Mouse (Mus musculus) intestine, postnatal 0 days (tissue): ENCODE results near the gene Timm22. TPM values are rescaled to one million over a fixed set of nuclear protein-coding genes. Genes with fewer than 3 reads are reported as not detected.

Source experiments
- ATAC-seq: fragments of 200-750 bp; cut with Nextera tagmentation; 2 replicates; pipeline ENCODE4 v1.8.0; 2017; ENCODE audit warnings: mild to moderate bottlenecking, moderate TSS enrichment, moderate library complexity
- H3K27ac ChIP-seq: fragments of 300-500 bp; sonication (generic); 2 replicates; pipeline ENCODE4 v1.5.1; 2014; ENCODE audit warnings: mild to moderate bottlenecking, low read depth, low read length, moderate library complexity
- H3K27me3 ChIP-seq: fragments of 300-500 bp; sonication (generic); replicated peaks from 2 replicates; pipeline ENCODE4 v1.6.1; 2014; ENCODE audit warnings: low read length, mixed read lengths; ENCODE audit not compliant: control insufficient read depth, insufficient read depth
- H3K36me3 ChIP-seq: fragments of 300-500 bp; sonication (generic); 2 replicates; pipeline ENCODE4 v1.6.1; 2014; ENCODE audit warnings: mild to moderate bottlenecking, moderate library complexity; ENCODE audit not compliant: control insufficient read depth, insufficient read depth
- H3K4me1 ChIP-seq: fragments of 300-500 bp; sonication (generic); replicated peaks from 2 replicates; pipeline ENCODE4 v1.6.1; 2014; ENCODE audit warnings: antibody characterized with exemption, low read length, mixed read lengths; ENCODE audit not compliant: control insufficient read depth, insufficient read depth
- H3K4me2 ChIP-seq: fragments of 300-500 bp; sonication (generic); replicated peaks from 2 replicates; pipeline ENCODE4 v1.6.1; 2014; ENCODE audit warnings: low read depth, mild to moderate bottlenecking, moderate library complexity
- H3K4me3 ChIP-seq: fragments of 300-500 bp; sonication (generic); 2 replicates; pipeline ENCODE4 v1.5.1; 2014; ENCODE audit warnings: low read depth, low read length
- H3K9ac ChIP-seq: fragments of 300-500 bp; sonication (generic); 2 replicates; pipeline ENCODE4 v1.6.1; 2014; ENCODE audit warnings: mild to moderate bottlenecking, low read depth, low read length
- H3K9me3 ChIP-seq: fragments of 300-500 bp; sonication (generic); 2 replicates; pipeline ENCODE4 v1.6.1; 2016; ENCODE audit warnings: mixed run types; ENCODE audit not compliant: control insufficient read depth
- CTCF ChIP-seq: sonication (generic); IDR thresholded peaks from 2 replicates; pipeline ENCODE4 v1.5.1; 2016; ENCODE audit warnings: low read depth, mild to moderate bottlenecking, control low read depth, antibody characterized with exemption, moderate library complexity
- WGBS: fragments of 180-500 bp; shearing (Covaris S2); extraction: QIAGEN DNeasy Blood & Tissue Kit; methylation state at CpG from one replicate; pipeline ENCODE4 v1.1.7; 2014; 5-methylcytosine and 5-hydroxymethylcytosine counted together
- polyA plus RNA-seq: library from polyadenylated mRNA; unstranded; fragments of >200 nt; fragmentation: Nextera tagmentation; extraction: Ambion mirVana; gene quantifications from 2 replicates; pipeline ENCODE4 v1.2.1, GENCODE M21; 2015

Timm22 gene
- polyA plus RNA-seq, 1 experiment from 2014 or later = 95.2 TPM

GRCm38 (mm10) chr11:76374491-76375185 is 32.1 kb upstream of the Timm22 start:
- H3K4me3 ChIP-seq = no peak overlapping the region
- no peak overlapping the region for H3K9ac ChIP-seq
- peak; percentile 5; the same call in 1 of the 2 replicates for TF ChIP-seq CTCF
- no peak overlapping the region for H3K4me2 ChIP-seq
- H3K9me3 ChIP-seq = no peaks in the 10 kb centered on the region
- H3K27me3 ChIP-seq = no peaks in the 10 kb centered on the region
- H3K27ac ChIP-seq = peak overlapping the region; percentile 72
- ATAC-seq = peak; percentile 57; the same call in 1 of the 2 replicates
- no peaks in the 10 kb centered on the region; the same call in 1 of the 2 replicates for H3K4me1 ChIP-seq
- no peaks in the 10 kb centered on the region for H3K36me3 ChIP-seq
- WGBS = 48% methylated on average over 17 of the region's 17 CpGs

GRCm38 (mm10) chr11:76376425-76376824 is 30.3 kb upstream of the Timm22 start:
- no peak overlapping the region for H3K9ac ChIP-seq
- no peaks in the 10 kb centered on the region for H3K27me3 ChIP-seq
- no peak overlapping the region for H3K27ac ChIP-seq
- WGBS = 89% methylated on average over 3 of the region's 3 CpGs
- no peak overlapping the region for H3K4me3 ChIP-seq
- H3K4me2 ChIP-seq = no peak overlapping the region
- H3K36me3 ChIP-seq = no peaks in the 10 kb centered on the region
- no peaks in the 10 kb centered on the region; the same call in 1 of the 2 replicates for H3K4me1 ChIP-seq
- no peak for TF ChIP-seq CTCF
- H3K9me3 ChIP-seq = no peaks in the 10 kb centered on the region
- ATAC-seq = no peak

DNA sequence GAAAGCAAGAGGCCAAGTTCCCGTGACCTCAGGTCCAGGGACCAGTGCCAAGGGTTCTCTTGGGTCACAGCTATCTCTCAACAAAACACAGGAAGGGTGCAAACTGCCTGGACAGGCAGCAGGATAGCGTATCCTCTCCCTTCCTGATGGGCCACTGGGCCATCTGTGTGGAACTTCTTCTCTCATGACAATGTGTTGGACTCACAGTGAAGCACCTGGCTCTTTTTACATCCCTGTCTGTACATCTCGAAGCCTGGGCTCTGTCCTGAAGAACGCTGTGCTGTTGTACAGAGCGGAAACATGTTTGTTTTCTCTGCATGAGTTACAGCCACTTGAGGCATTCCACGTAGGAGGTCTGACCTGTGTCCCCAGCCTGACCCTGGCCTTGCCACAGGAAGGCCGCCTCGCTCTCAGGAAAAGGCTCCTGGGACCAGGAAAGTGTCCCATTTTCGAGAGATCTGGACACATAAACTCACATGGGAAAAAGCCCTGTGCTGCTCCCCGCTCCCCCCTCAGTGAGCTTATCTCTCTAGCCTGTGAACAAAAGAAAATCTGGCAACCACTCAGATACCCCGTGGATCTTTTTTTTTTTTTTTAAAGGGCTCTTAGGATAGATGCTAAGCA is 26.7 kb upstream of the Timm22 start:
- Histone ChIP-seq H3K4me1 (no peaks in the 10 kb centered on the region), H3K27me3 (no peaks in the 10 kb centered on the region), H3K27ac (peak overlapping the region; percentile 41; the same call in 1 of the 2 replicates), H3K9ac (no peak overlapping the region), H3K4me2 (no peak overlapping the region), H3K9me3 (no peaks in the 10 kb centered on the region), H3K36me3 (no peaks in the 10 kb centered on the region), H3K4me3 (no peak overlapping the region)
- 48% methylated on average over 11 of the region's 11 CpGs for WGBS
- TF ChIP-seq CTCF = no peak
- no peak for ATAC-seq

DNA sequence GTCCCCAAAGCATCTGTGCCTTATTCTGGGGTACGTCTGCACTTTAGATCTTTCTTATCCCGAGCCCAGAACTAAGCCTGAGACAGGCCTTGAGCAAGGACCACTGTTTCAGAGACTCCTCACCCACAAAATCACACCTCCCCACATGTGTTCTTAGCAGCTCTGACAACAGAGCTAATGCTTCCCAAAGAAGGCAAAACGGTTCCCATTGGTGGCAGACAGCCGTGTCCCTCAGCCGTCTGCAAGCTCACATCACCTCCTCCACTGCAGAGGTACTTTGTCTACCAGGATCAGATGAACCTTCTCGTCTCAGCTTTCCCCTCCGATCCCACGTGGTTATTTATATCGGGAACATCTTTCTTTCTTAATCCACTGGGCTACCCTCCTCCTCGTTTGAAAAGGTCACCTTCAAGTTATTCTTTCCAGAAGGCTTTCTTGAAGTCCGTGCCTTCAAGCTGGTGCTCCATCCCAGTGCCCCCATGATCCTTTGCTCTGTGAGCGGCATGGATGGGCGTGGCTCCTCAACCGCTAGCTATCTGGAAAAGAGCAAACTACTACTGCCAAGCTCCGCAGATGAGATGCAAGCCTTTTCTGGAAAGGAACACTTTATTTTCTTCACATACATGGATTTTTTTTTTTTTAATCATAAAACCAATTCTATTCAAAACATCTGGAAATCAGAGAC is 25.4 kb upstream of the Timm22 start:
- Histone ChIP-seq H3K4me2 (no peak overlapping the region), H3K4me3 (no peak overlapping the region), H3K9me3 (no peaks in the 10 kb centered on the region), H3K9ac (no peak overlapping the region), H3K27me3 (no peaks in the 10 kb centered on the region), H3K36me3 (no peaks in the 10 kb centered on the region), H3K4me1 (no peaks in the 10 kb centered on the region), H3K27ac (no peak overlapping the region)
- 82% methylated on average over 15 of the region's 15 CpGs for WGBS
- no peak for ATAC-seq
- TF ChIP-seq CTCF = no peak

DNA sequence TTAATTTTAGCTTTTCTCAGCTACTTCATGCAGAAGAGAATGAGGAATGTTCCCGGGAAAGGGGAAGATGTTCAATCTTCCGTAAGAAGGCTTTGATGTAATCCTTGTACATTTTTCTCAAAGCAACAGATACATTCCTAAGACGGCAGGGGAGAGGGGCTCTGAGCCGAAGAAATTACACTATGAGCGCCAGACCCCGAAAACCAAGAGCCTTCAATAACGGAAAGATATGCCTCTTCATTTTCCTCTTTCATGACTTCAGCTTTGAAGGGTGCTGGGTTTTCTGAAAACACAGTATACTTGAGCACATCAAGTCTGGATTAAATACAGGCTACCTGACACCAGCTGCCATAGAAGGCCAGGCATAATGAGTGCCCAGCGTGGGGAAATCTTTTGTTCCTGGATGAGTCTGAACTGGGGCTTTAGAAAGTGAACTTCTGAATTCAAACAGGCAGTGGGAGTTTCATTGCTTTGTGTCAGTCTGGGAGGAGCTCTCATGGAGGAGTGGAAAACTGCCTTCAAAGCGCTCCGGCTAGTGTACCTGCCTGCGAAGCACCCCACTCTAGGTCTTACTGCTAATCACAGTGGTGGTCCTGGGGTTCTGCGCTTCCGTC is 23.9 kb upstream of the Timm22 start:
- no peak for TF ChIP-seq CTCF
- Histone ChIP-seq H3K27ac (peak overlapping the region; percentile 41; the same call in 1 of the 2 replicates), H3K27me3 (no peaks in the 10 kb centered on the region), H3K36me3 (no peaks in the 10 kb centered on the region), H3K9me3 (no peaks in the 10 kb centered on the region), H3K9ac (no peak overlapping the region), H3K4me2 (no peak overlapping the region), H3K4me3 (no peak overlapping the region), H3K4me1 (no peaks in the 10 kb centered on the region)
- WGBS = 71% methylated on average over 13 of the region's 13 CpGs
- no peak for ATAC-seq

- ATAC-seq = no peak
- WGBS = 74% methylated on average over 5 of the region's 5 CpGs
- Histone ChIP-seq H3K4me3 (no peak overlapping the region), H3K9ac (no peak overlapping the region), H3K27me3 (no peaks in the 10 kb centered on the region), H3K9me3 (no peaks in the 10 kb centered on the region), H3K36me3 (no peaks in the 10 kb centered on the region), H3K4me1 (no peaks in the 10 kb centered on the region), H3K27ac (no peak overlapping the region; the same call in 1 of the 2 replicates), H3K4me2 (no peak overlapping the region)
- no peak for TF ChIP-seq CTCF
These were observed 22.4 kb upstream of the Timm22 start for GRCm38 (mm10) chr11:76384307-76384706.
